Mouse (Mus musculus): Measurements from ENCODE around the gene Rps6ka2.
"Not testable (repeated sequence)": the region's sequence is repeated elsewhere in the genome, so short reads cannot be mapped to it uniquely, and the experiment has no call there.

Rps6ka2 gene

GRCm38 (mm10) chr17:7170304-7171295 lies 685 bp downstream of the Rps6ka2 start:
- no peak for DNase-seq (ENCODE audit: low spot score in 2 of 2)

DNA sequence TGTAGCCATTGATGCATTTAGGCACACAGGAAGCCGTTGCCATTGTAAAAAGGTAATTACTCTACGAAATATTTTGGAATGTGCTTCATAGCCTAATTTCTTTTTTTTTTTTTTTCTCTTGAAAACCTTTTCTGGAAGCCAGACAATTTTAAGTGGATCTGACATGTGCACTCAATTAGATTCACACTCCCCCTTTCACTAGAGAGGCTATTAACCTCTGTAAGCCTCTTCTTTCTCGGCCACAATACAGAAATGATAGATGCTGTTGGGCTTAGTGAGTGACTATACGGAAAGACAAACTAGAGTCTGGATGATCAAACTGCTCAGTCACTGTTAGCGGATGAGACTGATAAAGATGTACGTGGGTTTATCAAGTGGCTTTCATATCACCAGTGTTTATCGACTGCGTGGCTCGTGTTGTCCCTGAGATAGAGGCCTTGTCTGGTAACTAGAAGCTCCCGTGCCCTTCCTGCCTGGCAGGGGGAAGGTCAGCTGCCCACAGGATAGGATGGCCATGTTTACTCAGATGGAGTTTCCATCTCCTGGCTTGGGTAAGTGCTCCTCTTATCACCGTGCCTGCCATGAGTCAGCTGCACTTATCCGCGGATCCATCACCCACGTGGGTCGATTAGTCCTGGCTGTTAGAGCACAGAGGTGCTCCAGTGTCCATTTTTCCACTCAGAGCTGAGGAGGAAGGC lies 3.6 kb downstream of the Rps6ka2 start:
- DNase-seq (ENCODE audit: low spot score in 2 of 2), result no peak

GRCm38 (mm10) chr17:7175293-7175692 lies 5.4 kb downstream of the Rps6ka2 start:
- no peak for DNase-seq (ENCODE audit: low spot score in 2 of 2)

GRCm38 (mm10) chr17:7176394-7176793 lies 6.5 kb downstream of the Rps6ka2 start:
- DNase-seq (ENCODE audit: low spot score in 2 of 2), result no peak

GRCm38 (mm10) chr17:7178196-7178595 lies 8.3 kb downstream of the Rps6ka2 start:
- no peak for DNase-seq (ENCODE audit: low spot score in 2 of 2)

GRCm38 (mm10) chr17:7182187-7182586 lies 12.3 kb downstream of the Rps6ka2 start:
- no peak for DNase-seq (ENCODE audit: low spot score in 2 of 2)

GRCm38 (mm10) chr17:7187037-7187436 lies 17.1 kb downstream of the Rps6ka2 start:
- not testable (repeated sequence) for DNase-seq (ENCODE audit: low spot score in 2 of 2)

DNA sequence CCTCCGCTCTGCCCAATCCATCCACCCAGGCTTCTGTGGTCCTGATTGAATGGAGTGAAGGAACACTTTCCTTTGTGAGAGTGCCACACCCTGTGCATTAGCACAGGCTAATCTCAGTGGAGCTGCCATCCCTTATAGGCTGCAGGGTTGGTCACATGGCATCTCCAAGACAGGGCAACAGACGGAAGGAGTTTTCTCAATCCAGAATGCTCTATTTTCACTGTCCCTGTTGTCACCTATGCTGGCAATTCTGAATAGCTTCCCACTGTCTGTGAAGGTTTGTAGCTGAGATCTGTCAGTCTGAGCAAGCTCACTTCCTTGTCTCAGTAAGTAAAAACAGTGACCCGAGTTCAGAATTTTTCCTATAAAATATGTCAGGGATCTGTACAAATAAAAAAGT lies 19.5 kb downstream of the Rps6ka2 start:
- no peak for DNase-seq (ENCODE audit: low spot score in 2 of 2)

DNA sequence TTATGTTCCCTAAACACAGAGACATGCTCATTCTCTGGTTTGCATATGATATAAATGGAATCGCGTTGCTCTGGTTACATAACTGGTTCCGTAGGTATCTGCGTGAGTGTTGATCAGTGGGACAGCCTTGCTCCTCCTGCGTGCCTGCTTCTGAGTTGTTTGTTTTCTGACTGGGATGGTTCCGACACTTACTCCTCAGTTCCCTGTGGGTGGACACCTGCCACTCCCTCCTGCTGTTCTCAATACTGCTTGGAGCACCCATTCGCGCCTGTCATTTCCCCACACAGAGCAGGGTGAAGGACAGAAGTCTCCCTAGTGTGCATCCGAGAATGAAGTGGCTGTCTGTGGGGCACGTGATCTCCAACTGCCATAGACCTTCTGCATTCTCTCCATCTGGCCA lies 20.1 kb downstream of the Rps6ka2 start:
- no peak for DNase-seq (ENCODE audit: low spot score in 2 of 2)

DNA sequence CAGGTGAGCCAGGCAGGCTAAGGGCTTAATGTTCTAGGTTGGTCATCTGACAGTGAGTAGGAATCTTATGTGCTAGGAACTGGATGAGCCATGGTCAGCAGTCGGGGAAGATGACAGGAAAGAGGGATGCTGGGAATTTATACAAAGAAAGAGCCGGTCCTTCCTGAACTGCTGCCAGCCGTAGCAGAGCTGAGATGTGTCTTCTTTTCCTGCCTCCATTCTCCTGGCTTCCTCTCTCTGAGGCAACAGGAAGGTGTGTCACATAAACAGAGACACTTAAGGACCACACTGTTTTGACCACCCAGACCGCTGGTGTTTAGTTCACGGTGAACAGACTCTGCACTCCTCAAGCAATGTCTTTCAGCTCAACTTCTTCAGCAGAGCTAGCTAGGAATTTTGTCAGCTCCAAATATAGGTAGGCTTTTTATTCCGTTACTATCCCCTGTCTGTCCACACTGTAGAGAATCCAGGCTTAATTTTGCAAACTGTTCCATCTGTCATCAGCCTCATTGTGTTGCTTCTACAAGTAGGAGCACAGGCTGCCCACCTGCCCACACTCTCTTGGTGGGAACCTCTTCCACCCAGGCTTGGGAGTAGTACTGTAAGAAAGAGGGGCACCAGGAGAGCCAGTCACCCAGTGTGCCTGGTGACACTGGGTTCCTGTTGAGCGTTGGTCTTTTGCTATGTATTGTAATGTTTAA lies 24.4 kb downstream of the Rps6ka2 start:
- no peak for DNase-seq (ENCODE audit: low spot score in 2 of 2)

DNA sequence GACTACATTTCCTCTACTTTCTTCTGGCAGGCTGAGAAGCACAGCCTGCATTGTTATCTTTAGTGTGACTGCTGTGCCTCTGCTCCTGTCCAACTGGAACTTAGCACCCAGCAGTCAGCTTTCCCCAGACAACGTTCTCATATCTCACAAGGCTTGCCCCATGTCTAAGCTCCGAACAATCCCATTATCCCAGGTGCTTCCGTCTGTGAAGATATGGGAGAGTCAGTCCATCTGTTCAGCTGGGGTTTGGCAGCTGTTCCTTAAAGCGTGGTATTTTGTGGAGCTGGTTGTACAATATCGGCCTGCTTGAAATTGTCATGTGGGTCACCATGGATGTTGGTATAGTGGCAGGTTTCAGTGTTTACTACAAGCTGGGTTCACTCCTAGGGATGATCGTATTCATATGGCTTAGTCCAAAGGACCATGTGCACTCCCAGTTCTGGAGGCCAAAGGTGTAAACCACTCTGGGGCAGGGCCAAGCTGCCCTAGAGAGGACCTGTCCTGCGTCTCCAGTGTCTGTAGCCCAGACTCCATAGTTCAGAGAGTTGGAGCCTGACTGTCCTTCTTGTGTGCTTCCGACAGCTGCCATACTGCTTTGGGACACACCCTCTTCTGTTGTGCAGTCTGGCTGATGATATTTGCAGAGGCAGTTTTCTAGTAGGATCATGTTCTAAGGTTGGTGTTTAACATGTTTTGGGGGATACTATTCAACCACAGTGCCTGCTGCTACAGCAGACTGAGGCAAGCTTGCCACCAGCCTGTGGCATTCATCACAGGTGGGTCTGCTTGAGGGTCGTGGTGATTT lies 27.4 kb downstream of the Rps6ka2 start:
- DNase-seq (ENCODE audit: low spot score in 2 of 2), result no peak

GRCm38 (mm10) chr17:7204771-7205406 lies 35.0 kb downstream of the Rps6ka2 start:
- no peak for DNase-seq (ENCODE audit: low spot score in 2 of 2)

DNA sequence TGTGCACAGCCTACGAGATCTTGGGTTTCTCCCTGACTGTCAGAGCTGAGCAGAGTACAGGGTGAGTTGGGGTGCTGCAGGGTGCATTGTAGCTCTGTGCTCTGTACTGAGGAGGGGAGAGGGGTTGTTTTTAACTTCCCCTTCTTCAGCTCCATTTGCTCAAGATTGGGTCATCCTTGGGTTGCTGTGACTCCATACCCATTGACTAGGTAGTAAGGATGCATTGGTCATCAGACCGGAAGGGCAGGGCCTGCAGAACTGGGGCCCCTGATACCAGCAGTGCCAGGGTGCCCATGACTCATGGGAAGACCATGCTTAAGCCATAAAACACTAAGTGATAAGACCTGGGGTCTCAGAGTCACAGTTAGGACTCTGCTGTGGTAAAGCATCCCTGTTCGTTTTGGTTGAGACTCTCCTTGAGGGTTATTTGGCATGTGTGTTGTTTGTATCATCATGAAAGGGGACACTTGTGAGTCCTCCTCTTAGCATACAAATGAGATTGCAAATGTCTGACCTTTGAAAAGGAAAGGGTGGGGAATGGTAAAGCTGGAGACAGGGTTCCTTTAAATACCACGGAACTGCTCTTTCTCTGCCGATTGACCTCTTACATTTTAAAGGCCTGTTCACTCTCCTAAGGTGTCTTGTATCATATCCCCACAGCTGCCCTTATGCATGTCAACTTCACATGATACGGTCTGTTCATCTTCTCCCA lies 36.7 kb downstream of the Rps6ka2 start:
- no peak for DNase-seq (ENCODE audit: low spot score in 2 of 2)

GRCm38 (mm10) chr17:7210648-7211047 lies 40.7 kb downstream of the Rps6ka2 start:
- no peak for DNase-seq (ENCODE audit: low spot score in 2 of 2)

DNA sequence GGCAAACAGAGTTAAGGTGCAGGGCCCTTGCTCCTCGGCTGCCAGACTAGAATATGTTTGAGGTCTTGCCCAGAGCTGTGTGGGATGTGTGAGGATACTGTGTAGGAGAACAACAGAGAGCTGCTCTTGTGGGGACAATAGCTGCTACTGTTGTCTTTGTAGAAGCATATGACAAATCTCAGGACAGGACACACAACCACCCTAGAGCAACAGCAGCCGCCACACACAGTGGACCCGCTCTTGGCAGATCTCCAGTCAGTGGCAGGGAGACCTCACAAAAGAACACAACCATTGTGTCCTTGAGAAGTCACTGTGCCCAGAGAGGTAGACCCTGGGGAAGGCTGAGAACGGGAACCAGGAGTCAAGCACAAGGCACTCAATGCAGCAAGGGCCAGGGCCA lies 42.0 kb downstream of the Rps6ka2 start:
- no peak for DNase-seq (ENCODE audit: low spot score in 2 of 2)

DNA sequence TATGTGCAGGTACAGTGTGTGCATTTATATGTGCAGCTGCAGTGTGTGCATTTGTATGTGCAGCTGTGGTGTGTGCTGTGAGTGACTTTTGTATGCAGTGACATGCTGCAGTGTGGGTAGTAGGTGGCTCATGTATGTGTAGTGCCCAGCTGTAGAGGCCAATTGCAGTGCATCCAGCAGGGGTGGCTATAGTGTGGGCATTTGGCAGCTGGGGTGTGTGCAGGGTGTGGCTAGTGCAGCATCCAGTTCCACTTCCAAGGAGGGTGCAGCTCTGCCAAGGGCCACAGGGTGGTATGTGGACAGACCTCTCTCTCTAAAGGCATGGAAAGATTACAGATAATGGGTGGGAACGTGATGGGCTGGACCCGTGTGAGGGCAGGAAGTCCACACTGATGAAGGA lies 43.3 kb downstream of the Rps6ka2 start:
- no peak for DNase-seq (ENCODE audit: low spot score in 2 of 2)

DNA sequence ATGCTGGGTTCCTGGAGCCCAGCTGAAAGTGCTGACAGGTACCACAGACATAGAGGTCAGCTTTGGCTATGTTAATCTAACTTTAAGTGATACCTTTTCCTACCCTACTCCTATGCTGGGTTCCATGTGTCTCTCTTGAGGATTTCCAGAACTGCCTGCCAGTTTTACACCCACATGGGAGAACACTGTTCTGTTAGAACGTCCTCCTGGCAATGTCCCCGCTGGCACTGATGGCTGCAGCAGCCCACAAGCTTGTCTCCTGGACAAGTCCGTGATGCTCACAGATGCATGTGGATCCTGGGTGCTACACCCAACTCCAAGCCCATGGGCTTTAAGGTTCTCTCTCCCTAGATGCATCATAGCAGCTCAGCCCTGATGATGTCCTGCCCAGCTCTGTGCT lies 44.1 kb downstream of the Rps6ka2 start:
- DNase-seq (ENCODE audit: low spot score in 2 of 2), result peak; percentile 70 to 73

GRCm38 (mm10) chr17:7217791-7218329 lies 47.9 kb downstream of the Rps6ka2 start:
- DNase-seq (ENCODE audit: low spot score in 2 of 2), result no peak

GRCm38 (mm10) chr17:7218396-7218795 lies 48.5 kb downstream of the Rps6ka2 start:
- no peak for DNase-seq (ENCODE audit: low spot score in 2 of 2)
